Mouse (Mus musculus) embryo, embryonic 10.5 days (tissue): ENCODE data around the gene Lpcat4.

ENCODE experiments used
- DNase-seq: peaks from one replicate; pipeline ENCODE4 v3.0.0-alpha.2; 2015; ENCODE audit warnings: low spot score

Gene Lpcat4

DNA sequence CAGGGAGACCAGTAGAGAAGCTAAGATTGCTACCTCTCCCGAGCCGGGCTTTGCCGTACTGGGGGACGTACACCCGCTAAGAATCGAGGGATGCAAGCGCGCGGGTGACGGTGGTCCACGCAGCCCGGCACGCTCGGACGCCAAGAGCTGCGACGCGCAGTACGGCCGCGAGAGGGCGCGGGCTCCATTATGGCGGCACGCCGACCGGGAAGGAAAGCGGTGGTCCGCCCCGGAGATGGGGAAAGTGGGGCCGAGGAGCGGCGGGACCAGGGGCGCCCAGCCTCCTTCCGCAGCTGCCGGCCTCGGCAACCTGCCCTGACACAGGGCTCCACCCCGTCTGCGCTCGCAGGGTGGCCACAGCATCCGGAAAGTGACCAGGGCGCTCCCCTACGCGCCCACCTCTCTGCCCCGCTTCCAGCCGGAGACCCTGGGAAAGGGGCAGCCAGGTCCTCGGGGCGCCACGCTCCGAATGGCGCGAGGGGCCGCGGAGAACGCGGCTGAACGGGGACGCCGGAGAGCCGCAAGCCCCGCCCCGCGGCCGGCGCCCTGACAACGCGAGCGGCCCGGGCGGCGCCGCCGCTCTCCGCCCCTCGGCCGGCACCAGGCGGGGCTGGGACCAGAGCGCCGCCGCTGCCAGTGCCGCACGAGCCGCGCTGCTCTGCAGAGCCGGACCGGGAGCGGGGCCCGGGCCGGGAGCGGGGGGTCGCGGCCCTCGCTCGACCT, at the start of gene Lpcat4:
Lpcat4 (plus strand) TSS at position 257 of the 723 bp plus-strand sequence.
- DNase-seq, result peak; percentile 92

- peak; percentile 79 for DNase-seq
These were observed 42.4 kb upstream of the Lpcat4 start for GRCm38 (mm10) chr2:112196859-112197258.

DNA sequence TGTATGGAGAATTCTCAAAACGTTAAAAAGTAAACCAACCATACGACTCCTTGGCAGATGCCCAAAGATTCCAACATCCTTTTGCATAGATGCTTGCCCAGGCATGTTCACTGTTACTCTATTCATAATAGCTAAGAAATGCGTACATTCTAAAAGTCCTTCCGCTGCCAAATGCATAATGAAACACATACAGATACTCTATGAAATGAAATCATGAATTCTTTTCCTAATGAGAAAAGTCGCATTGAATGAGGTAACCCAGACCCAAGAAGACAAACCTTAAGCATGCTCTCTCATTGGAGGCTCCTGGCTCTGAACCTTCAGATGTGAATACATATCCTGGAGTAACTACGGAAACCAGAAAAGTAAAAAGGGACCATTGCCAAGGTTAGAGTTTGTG, 36.2 kb upstream of the Lpcat4 start:
- DNase-seq, result no peak

DNA sequence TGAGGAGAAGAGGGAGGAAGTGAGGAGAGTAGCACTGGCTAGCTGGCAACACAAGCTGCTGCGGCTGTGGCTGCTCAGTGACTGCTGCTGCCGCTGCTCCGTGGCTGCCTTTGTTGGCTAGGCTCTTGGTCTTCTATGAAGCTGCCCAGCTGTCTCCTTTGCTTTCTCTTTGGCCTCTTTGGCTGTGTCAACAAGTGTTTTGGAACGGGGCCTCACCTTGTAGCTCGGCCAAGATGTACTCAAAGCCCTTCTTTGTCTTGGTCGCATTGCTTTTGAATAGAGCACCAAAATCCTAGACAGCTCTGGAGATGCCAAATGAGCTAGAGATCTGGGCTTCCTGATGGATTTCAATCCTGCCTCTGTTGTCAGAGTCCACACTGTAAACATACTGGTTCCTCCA, 29.1 kb upstream of the Lpcat4 start:
- DNase-seq, result no peak

DNA sequence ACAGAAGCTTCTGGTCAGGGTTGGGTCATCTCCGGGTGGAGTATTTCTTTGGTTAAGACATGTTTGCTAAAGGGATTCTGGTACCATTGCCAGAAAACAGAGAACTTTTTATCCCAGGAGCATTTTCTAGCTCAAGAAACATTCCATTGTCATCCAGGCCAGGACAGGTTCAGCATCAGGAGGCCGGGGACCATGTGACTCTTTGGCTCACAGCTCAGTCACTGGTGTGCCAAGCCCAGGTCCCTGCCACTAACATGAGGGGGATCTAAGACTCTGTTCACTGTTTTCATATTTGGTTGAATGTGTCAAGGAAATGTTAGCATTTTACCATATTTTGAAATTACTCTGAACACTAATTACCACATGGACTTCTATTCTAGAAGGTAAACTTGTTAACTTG, 28.6 kb upstream of the Lpcat4 start:
- no peak for DNase-seq

DNA sequence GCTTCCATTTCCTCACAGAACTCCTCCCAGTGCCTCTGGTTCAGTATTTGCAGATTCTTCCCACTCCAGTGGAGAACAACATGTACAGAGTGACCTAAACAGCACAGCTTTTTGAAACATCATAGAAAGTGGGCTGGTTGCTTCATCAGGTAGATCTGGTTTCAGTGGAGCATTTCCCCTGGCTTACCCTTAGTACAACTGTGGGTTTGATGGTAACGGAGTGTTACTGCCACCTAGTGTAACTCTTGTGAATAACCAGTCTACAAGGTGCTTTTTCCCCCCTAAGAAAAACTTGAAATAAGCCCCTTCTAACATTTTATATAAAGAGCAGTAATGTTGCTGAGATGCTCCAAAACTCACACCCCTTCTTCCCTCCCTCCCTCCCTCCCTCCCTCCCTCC, 23.3 kb upstream of the Lpcat4 start:
- DNase-seq, result peak; percentile 72

GRCm38 (mm10) chr2:112217614-112218013, 21.7 kb upstream of the Lpcat4 start:
- no peak for DNase-seq

DNA sequence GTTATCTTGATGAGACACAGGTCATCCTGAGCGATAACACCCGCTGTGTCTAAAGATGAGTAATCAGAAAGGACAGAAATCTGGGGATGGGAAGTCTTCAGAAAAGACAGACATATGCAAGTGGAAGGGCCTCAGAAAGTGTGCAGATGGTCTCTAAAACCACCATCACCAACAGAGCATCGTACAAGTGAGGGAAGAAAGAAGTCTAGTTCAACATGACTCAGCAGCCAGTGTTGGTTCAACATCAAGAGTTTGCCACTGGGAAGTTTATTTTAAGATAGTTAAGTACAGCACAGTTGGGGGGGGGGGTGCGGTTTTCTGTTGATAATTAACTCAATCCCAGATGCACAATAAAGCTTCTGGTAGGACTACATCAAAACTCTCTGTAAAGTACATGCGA, 18.4 kb upstream of the Lpcat4 start:
- no peak for DNase-seq

GRCm38 (mm10) chr2:112222607-112223006, 16.7 kb upstream of the Lpcat4 start:
- DNase-seq, result no peak

DNA sequence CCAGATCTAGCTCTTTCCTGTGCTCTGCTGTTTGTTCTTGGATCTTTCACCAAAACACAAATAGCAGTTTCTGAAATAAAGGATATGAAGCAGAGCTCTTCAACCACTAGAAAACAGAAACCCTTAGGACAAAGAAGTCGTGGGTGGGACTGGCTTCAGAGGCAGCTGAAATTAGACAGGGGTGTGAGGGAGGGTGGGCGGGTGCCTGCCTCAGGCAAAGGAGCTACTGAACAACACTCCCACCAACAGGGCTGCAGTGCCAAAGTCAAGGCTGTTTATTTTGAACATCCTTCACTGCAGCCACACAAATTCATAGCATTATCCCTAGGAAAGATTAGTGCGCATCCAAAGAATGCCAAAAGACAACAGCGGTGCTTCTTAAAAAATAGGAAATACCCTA, 14.9 kb upstream of the Lpcat4 start:
- no peak for DNase-seq

GRCm38 (mm10) chr2:112232623-112233022, 6.6 kb upstream of the Lpcat4 start:
- DNase-seq, result no peak

DNA sequence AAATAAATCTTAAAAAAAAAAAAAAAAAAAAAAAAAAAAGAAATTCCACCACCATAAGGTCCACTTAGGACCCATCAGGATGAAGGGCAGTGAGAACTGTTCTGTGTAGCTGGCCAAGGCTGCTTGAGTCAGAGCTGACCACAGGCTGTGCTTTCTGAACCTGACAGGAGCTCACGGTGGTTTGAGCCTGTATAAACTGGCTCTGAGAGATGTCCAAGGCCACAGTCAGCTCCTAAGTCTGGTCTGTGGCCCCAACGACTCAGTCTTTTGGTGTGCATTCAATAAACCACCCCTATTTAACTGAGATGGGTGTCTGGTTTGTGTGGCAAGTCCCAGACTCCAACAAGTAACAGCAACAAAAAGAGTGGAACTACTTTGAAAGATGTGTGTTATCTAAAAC, 2.6 kb upstream of the Lpcat4 start:
- no peak for DNase-seq

DNA sequence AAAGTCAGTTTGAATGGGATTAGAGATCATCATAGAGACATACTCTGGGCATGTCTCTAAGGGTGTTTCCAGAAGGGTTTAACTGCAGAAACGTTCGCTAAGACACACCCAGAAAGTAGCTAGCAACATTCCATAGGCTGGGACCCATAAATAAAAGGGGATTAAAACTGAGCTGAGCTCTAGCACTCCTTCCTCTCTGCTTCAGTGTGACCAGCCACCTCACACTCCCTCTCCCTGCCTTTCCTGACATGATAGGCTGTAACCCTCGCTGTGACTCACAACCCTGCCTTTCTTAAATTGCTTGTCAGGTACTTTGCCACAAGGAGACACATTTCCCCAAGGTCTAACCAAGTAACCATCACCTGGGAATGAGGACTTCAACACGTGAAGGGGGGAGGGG, 1.3 kb upstream of the Lpcat4 start:
- DNase-seq, result no peak

DNA sequence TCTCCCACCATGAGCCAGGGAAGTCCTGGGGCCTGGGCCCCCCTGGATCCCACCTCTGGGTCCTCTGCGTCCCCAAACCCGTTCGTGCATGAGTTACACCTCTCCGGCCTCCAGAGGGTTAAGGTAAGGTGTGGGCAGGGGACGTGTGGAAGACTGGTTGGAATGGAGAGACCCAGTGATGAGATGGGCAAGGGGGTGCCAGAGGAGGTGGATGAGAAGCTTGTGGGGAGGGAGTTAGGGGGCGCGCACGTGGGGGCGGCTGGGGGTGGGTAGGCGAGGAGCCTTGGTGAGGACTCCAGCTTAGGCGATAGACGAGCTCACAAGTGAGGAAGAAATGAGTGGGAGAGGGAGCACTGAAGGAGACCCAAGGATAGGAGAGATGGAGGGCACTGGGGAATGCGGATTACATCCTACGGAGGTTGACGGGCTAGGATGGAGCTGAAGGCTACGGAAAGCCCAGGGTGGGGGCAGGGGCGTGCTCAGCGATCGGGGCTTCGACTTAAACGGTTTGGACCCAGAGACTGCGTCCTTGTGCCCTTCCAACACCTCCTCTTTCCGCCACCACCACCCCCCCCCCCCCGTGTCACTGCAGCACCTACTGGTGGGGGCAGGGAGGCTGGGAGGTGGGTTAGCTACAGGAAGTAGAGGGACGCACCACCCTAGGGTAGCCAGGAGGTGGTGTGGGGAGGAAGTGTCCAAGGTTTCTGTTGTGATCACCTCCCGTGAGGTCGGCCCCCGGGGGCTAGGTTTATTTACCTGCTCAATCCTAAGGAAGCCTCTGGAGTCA, 860 bp downstream of the Lpcat4 start:
- peak; percentile 65 for DNase-seq

GRCm38 (mm10) chr2:112241787-112242186, 2.5 kb downstream of the Lpcat4 start:
- no peak for DNase-seq

GRCm38 (mm10) chr2:112245307-112245706, 6.0 kb downstream of the Lpcat4 start:
- DNase-seq, result no peak

GRCm38 (mm10) chr2:112246193-112246592, 6.9 kb downstream of the Lpcat4 start:
- no peak for DNase-seq

DNA sequence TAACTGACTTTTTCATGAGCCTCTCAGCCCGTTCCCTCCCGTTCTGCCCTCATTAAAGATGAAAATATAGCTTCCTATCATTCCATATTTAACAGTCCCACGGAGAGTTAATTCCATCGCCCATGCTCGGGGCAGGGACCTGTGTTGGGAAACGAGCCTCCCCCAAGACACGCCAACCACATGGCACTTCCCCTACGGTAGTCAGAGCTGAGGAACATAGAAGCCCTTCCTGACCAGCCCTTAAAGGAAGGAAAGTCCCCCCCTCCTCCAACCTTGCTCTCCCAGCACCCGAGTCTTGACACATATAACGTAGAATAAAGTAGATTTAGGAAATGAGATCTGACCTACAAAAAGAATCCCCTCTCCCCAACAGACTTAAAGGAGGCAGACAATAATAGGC, 8.1 kb downstream of the Lpcat4 start:
- no peak for DNase-seq

DNA sequence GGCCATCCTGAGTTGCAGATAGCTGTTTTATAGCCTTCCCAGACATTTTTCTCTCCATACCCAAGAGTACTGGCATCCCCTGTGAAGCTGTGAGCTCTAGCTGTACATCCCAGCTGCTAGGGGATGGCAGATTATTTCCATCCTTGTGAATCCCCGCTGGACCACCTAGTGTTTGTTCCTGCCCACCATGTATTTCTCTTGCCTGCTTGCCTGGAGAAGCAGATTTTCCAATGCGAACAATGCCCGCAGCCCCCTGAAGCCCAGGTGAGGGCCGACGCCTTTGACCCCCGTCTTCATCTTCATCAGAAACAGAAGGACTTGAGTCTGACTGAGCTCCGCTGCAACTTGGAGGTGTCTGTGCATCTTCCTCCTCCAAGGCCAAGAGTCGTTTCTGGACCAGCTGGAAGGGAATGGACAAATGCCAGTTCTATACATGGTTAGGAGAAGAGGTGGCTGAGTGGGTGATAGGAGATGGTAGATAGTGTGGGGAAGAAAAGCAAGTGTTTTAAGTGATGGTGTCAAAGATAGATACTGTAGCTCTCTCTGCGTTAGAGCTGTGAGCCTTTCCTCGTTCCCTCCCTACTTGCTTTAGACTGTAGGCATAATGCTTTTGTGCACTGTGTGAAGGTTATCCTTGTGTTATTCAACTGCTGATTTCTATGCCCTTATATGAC, 10.6 kb downstream of the Lpcat4 start:
- no peak for DNase-seq

DNA sequence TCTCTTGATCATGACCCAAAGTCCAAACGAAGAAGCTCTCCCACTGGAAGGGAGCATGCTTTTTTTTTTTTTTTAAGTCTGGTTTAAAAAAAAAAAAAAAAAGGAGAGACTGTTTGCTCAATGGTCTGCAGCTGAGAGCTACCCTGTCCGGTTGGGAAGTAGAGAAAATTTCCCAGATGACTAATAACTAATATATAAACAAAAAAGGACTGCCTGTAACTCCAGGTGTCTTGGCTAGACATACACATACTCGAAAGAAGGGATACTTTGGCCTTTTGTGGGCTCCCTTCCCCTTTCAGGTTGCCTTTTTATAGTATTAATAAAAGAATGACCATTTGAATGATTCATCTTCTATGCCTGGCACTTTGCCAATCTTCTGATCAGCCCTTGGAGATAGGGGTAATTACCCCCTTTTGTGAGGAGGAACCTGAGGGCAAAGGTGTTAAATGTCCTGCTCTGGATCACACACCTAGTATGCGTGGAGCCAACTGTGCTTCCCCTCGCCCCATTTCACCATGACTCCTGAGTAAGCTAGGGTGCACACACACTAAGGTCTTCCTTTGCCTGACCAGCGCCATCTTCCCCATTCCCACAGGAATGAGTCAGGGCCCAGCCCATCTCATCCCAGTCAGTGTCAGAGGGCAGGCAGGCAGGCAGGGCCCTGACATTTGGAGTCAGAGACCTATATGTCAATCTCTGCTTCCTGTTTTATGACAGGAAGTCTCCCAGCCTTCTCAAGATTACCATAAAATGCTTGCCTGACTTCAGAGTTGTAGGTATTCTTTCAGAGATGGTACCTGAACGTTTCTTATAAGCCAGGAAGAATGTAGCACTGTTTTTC, 15.6 kb downstream of the Lpcat4 start:
- no peak for DNase-seq

GRCm38 (mm10) chr2:112259241-112259962, 20.1 kb downstream of the Lpcat4 start, which contains the start of gene Nutm1:
Gene Nutm1, minus strand, starts transcription at chr2:112259291.
- no peak for DNase-seq
